Mouse (Mus musculus) megakaryocyte, adult 5-6 weeks (primary cell): ENCODE measurements around the gene Rbbp5. TPM values are rescaled to one million over a fixed set of nuclear protein-coding genes. Genes with fewer than 3 reads are reported as not detected.
A peak's percentile ranks its signal among the peaks of the same experiment; 100 is the strongest.
"Not testable (repeated sequence)": the region's sequence is repeated elsewhere in the genome, so short reads cannot be mapped to it uniquely, and the experiment has no call there.

Experiments used
- ATAC-seq: 2 replicates; pipeline ENCODE4 v1.8.0; 2016; ENCODE audit warnings: mild to moderate bottlenecking, inconsistent platforms; ENCODE audit not compliant: poor library complexity, severe bottlenecking
- total RNA-seq, 2 experiments: library from RNA; stranded (forward) in 1 of 2; stranded (reverse) in 1 of 2; fragments of 153-499, 151-499 nt in 1 of 2; fragments of 221-1000, 200-1000 nt in 1 of 2; gene quantifications; 2 replicates each; pipeline versions ENCODE4 v1.2.3 to v1.2.4; 2015 to 2017

Gene Rbbp5
- 47.9 and 53.9 TPM in 2 replicates for total RNA-seq (2015)
- total RNA-seq (2017), result 63.0 and 72.4 TPM in 2 replicates

- peak; percentile 96 for ATAC-seq
These were observed at the start of gene Rbbp5 for GRCm38 (mm10) chr1:132476928-132477691. Gene Rbbp5, plus strand, starts transcription at chr1:132477365.

GRCm38 (mm10) chr1:132430818-132431217, 46.3 kb upstream of the Rbbp5 start:
- ATAC-seq, result no peak

- ATAC-seq, result no peak
These were observed 45.4 kb upstream of the Rbbp5 start for GRCm38 (mm10) chr1:132431716-132432115.

GRCm38 (mm10) chr1:132433349-132433748, 43.8 kb upstream of the Rbbp5 start:
- no peak for ATAC-seq

- no peak for ATAC-seq
These were observed 43.1 kb upstream of the Rbbp5 start for GRCm38 (mm10) chr1:132434032-132434431.

- ATAC-seq, result no peak
These were observed 40.7 kb upstream of the Rbbp5 start for GRCm38 (mm10) chr1:132436320-132436958.

- peak; percentile 18 for ATAC-seq
These were observed 40.2 kb upstream of the Rbbp5 start for GRCm38 (mm10) chr1:132436960-132437359.

GRCm38 (mm10) chr1:132437389-132437788, 39.8 kb upstream of the Rbbp5 start:
- ATAC-seq, result peak; percentile 81

GRCm38 (mm10) chr1:132440896-132441435, 36.2 kb upstream of the Rbbp5 start:
- no peak for ATAC-seq

GRCm38 (mm10) chr1:132449742-132450141, 27.4 kb upstream of the Rbbp5 start:
- peak; percentile 77 for ATAC-seq

GRCm38 (mm10) chr1:132464651-132465050, 12.5 kb upstream of the Rbbp5 start:
- no peak for ATAC-seq

GRCm38 (mm10) chr1:132468926-132469325, 8.2 kb upstream of the Rbbp5 start:
- no peak for ATAC-seq

- 0 out of 2 replicates have a peak, but pooled peaks have one; percentile 38 for ATAC-seq
These were observed 7.6 kb upstream of the Rbbp5 start for GRCm38 (mm10) chr1:132469519-132469918.

GRCm38 (mm10) chr1:132470031-132470430, 7.1 kb upstream of the Rbbp5 start:
- ATAC-seq, result not testable (repeated sequence)

GRCm38 (mm10) chr1:132471032-132471431, 6.1 kb upstream of the Rbbp5 start:
- ATAC-seq, result no peak

GRCm38 (mm10) chr1:132471499-132471898, 5.7 kb upstream of the Rbbp5 start:
- no peak for ATAC-seq

GRCm38 (mm10) chr1:132472537-132472936, 4.6 kb upstream of the Rbbp5 start:
- ATAC-seq, result no peak

- no peak for ATAC-seq
These were observed 2.7 kb upstream of the Rbbp5 start for GRCm38 (mm10) chr1:132474496-132474895.

- peak; percentile 19 for ATAC-seq
These were observed 614 bp upstream of the Rbbp5 start for GRCm38 (mm10) chr1:132476575-132476927.

- ATAC-seq, result no peak
These were observed 2.3 kb downstream of the Rbbp5 start for GRCm38 (mm10) chr1:132479438-132479837.

GRCm38 (mm10) chr1:132481619-132482018, 4.5 kb downstream of the Rbbp5 start:
- ATAC-seq, result no peak

- no peak for ATAC-seq
These were observed 6.1 kb downstream of the Rbbp5 start for GRCm38 (mm10) chr1:132483234-132483633.
